Mouse (Mus musculus) cortical plate, adult 2 months (tissue): ENCODE data around the gene Igbp1.
A peak's percentile ranks its signal among the peaks of the same experiment; 100 is the strongest.

Experiments
- CTCF ChIP-seq: fragments of 200-500 bp; IDR thresholded peaks from 2 replicates; pipeline ENCODE4 v1.5.1; 2011; ENCODE audit warnings: mild to moderate bottlenecking, control low read depth, low read length; ENCODE audit not compliant: insufficient read depth; ENCODE audit errors: extremely low read depth
- POLR2A ChIP-seq: fragments of 200-500 bp; IDR thresholded peaks from 2 replicates; pipeline ENCODE4 v1.6.1; 2011; ENCODE audit warnings: mild to moderate bottlenecking, low read length, control low read depth; ENCODE audit not compliant: insufficient read depth; ENCODE audit errors: extremely low read depth

DNA sequence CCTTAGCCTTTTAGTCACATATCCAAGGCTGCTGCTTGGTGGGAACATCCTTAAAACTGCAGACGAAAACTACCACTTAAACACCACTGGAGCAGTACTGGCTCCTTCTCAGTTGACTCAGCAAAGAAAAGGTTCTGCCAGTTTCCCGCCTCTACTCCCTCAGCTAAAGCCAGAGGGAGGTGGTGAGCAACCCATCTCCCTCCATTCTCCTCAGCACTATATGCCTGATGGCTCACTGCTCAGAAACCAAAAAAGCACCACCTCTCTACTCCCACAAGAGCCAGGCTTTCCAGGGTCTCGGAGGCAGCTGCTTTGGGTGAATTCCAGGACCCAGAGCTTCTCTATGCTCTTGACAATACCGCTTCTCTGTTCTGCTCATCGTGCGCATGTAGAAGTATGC, 23.5 kb downstream of the Igbp1 start:
- TF ChIP-seq POLR2A (no peak), CTCF (peak; percentile 23; the same call in 1 of the 2 replicates)
